Mouse (Mus musculus): ENCODE measurements at regions not wholly inside any gene's neighbourhood (a gene's known extent, or its start where the extent isn't known, plus 50 kb on each side); places are given as distances from the start of the nearest gene placed in this dataset.

GRCm38 (mm10) chr14:24902870-24903269 lies 415.9 kb downstream of the Rps24 start:
- TF ChIP-seq CTCF (conservative IDR thresholded peaks at IDR 0.05; ENCODE audit: low read length) (no peak), NANOG (IDR thresholded peaks at IDR 0.05; ENCODE audit: borderline replicate concordance, low read length) (no peak)
